Mouse (Mus musculus): Measurements from ENCODE around the gene Gm20479. TPM values are rescaled to one million over a fixed set of nuclear protein-coding genes. Genes with fewer than 3 reads are reported as not detected.
A peak's percentile ranks its signal among the peaks of the same experiment; 100 is the strongest.

The Gm20479 gene
- polyA plus RNA-seq, 1 experiment from 2014 or later: not detected

DNA sequence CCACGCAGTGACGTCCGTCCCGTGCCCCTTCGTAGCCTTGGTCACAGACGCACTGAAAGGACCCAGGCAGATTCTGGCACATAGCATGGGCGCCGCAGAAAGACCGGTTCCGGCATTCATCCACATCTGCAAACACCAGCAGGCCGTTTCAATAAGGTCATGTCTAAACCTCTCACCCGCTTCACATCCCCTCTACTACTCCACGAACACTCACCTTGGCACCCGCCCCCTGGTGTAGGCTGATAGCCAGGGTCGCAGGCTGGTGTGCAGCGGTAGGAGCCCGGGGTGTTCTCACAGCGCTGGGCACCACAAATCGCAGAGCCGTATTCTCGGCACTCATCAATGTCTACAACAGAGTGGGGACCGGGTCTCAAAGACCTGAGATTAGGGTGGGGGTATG, 37.8 kb downstream of the Gm20479 start:
- 91% methylated on average over 22 of the region's 22 CpGs for WGBS
- Histone ChIP-seq H3K36me3 (replicated peaks) (no peaks in the 10 kb centered on the region), H3K4me3 (no peak overlapping the region), H3K9me3 (peaks cover 2% of the 10 kb centered on the region; the same call in 1 of the 2 replicates), H3K27me3 (replicated peaks; ENCODE audit: low read depth, poor library complexity, severe bottlenecking) (peaks cover 40% of the 10 kb centered on the region), H3K27ac (replicated peaks) (no peak overlapping the region), H3K4me1 (peaks cover 13% of the 10 kb centered on the region)
- no peak for DNase-seq (ENCODE audit: low spot score)

DNA sequence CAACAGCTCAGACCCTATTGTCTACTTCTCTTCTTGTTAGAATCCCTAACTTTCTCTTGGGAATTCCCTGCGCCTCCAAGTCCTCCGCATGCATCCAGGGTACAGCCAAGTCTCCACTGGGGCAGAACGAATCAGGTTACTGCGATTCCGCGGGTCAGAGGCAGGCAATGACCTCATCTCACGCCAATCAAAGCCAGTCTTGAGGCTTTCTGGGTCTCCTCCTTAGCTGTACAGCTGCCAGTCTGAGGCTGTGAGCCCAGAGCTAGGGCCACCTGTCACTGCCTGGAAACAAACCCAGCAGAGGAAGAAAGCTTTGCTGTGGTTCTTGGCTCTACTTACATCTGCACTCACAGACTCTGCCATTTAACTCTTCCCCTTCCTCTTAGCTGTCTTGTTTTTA, 41.3 kb downstream of the Gm20479 start:
- Histone ChIP-seq H3K9me3 (peaks cover 20% of the 10 kb centered on the region), H3K4me3 (no peak overlapping the region), H3K27ac (replicated peaks) (no peak overlapping the region), H3K36me3 (replicated peaks) (no peaks in the 10 kb centered on the region; the same call in 1 of the 2 replicates), H3K27me3 (replicated peaks; ENCODE audit: low read depth, poor library complexity, severe bottlenecking) (peaks cover 18% of the 10 kb centered on the region), H3K4me1 (peaks cover 7% of the 10 kb centered on the region)
- peak; percentile 49 for DNase-seq (ENCODE audit: low spot score)
- 33% methylated on average over 7 of the region's 7 CpGs for WGBS

DNA sequence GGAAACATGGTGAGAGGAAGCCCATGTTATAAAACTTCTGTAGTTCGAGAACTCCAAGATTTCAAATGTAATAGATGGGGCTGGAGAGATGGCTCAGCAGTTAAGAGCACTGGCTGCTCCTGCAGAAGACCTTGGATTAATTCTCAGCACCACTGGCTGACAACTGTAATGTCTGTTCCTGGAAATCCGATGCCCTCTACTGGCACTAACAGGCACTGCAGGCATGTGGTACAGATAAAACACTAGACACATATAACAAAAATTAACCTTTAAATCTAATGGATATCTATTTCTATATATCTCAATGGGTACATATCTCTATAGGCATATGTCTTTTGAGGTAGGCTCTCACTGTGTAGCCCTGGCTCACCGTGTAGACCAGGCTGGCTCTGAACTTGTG, 42.8 kb downstream of the Gm20479 start:
- no peaks in the 10 kb centered on the region; the same call in 1 of the 2 replicates for H3K36me3 ChIP-seq (replicated peaks)
- H3K4me3 ChIP-seq: no peak overlapping the region
- no peak overlapping the region for H3K27ac ChIP-seq (replicated peaks)
- H3K9me3 ChIP-seq: peaks cover 20% of the 10 kb centered on the region
- WGBS: 90% methylated on average over 3 of the region's 3 CpGs
- H3K27me3 ChIP-seq (replicated peaks; ENCODE audit: low read depth, poor library complexity, severe bottlenecking): peaks cover 28% of the 10 kb centered on the region
- DNase-seq (ENCODE audit: low spot score): no peak
- H3K4me1 ChIP-seq: peaks cover 15% of the 10 kb centered on the region

DNA sequence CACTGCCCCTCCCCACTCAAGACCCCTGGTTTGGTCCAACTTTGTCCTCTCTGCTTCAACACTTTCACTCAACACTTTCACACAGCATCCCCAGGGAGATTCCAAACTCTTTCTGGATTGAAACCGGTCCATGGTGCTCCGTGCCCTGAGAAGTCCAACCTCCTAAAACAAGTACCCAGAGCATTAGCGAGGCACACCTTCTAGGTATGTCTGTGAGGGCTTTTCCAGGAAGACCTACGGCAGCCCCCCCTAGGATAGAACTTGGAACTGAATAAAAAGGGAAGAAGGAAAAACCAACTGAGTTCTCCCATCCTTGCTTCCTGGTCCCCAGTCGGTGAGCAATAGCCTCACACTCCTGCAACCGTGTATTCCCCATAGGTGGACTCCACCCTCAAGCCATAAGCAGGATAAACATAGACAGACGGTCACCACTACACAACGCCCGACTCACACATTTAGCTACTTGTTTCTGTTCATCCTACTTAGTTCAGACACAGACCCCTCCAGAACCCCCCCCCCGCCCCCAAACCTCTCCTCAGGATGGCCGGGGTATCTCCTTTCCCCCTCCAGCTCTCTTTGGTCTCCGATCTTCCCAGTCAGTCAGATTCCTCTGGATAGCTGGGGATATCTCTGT, 45.5 kb downstream of the Gm20479 start:
- peaks cover 41% of the 10 kb centered on the region for H3K27me3 ChIP-seq (replicated peaks; ENCODE audit: low read depth, poor library complexity, severe bottlenecking)
- H3K27ac ChIP-seq (replicated peaks): no peak overlapping the region
- no peak for DNase-seq (ENCODE audit: low spot score)
- H3K9me3 ChIP-seq: peaks cover 20% of the 10 kb centered on the region
- no peaks in the 10 kb centered on the region; the same call in 1 of the 2 replicates for H3K36me3 ChIP-seq (replicated peaks)
- no peak overlapping the region for H3K4me3 ChIP-seq
- peaks cover 32% of the 10 kb centered on the region for H3K4me1 ChIP-seq
- 91% methylated on average over 12 of the region's 12 CpGs for WGBS

DNA sequence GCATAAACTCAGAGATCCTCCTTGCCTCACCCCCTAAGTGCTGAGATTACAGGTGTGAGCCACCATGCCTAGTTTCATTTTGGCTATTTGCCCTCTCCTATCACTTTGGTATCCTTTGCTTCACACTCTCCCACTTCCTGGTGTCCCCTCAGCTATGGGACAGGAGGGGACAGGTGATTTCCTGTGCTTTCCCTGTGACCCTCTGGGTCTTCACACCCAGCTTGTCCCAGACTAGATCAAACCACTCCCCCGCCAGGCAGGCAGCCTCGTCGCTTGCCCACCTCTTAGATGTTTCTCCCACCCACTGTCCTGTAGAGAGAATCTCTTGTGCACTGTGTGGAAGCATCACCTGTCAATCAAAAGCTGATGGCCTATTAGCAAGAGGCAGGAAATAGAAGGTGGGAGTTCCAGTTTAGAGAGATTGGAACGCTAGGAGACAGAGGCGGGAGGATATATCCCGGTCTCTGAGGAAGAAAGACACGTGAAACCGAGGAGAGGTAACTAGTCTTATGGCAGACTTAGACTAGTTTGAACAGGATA, 46.2 kb downstream of the Gm20479 start:
- Histone ChIP-seq H3K27ac (replicated peaks) (no peak overlapping the region), H3K27me3 (replicated peaks; ENCODE audit: low read depth, poor library complexity, severe bottlenecking) (peaks cover 41% of the 10 kb centered on the region), H3K36me3 (replicated peaks) (no peaks in the 10 kb centered on the region; the same call in 1 of the 2 replicates), H3K4me3 (no peak overlapping the region), H3K4me1 (peaks cover 29% of the 10 kb centered on the region), H3K9me3 (peaks cover 20% of the 10 kb centered on the region)
- 45% methylated on average over 8 of the region's 8 CpGs for WGBS
- no peak for DNase-seq (ENCODE audit: low spot score)

DNA sequence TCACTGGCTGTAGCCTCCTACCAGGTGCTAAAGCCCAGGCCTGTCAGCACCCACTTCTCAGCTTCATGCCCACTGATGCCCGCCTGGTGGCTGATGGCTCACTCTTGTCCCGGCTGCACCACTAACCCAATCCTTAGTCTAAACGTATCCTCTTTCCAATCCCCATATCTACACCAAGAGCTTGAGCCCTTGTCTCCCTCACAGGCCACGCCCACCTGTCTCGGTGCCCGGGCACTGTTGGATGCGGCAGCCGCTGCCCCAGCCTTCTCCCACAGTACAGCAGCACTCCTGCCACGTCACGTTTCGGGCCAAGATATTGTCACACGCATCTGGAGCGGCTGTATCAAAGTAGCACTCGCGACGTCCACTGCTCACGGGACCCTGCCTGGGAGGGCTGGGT, 46.9 kb downstream of the Gm20479 start:
- H3K4me1 ChIP-seq: peaks cover 26% of the 10 kb centered on the region
- no peak overlapping the region for H3K27ac ChIP-seq (replicated peaks)
- H3K9me3 ChIP-seq: peaks cover 20% of the 10 kb centered on the region
- no peak for DNase-seq (ENCODE audit: low spot score)
- WGBS: 7% methylated on average over 17 of the region's 17 CpGs
- H3K4me3 ChIP-seq: peak overlapping the region; percentile 49
- H3K36me3 ChIP-seq (replicated peaks): no peaks in the 10 kb centered on the region; the same call in 1 of the 2 replicates
- H3K27me3 ChIP-seq (replicated peaks; ENCODE audit: low read depth, poor library complexity, severe bottlenecking): peaks cover 44% of the 10 kb centered on the region

DNA sequence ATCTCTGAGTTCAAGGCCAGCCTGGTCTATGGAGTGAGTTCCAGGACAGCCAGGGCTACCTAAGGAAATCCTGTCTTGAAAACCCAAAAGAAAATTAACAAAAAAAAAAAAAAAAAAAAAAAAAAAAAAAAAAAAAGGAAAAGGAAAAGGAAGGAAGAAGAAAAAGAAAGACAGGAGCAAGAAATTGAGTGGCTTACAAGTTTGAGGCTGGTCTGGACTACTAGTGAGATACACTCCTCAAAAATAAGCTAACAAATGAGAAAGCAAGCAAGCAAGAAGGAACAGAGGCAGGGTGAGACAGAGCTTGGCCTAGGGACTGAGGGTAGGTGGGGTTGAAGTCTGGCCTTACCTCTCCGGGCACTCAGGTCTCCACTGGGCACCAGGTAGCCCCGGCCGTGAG, 47.4 kb downstream of the Gm20479 start:
- no peak overlapping the region for H3K27ac ChIP-seq (replicated peaks)
- DNase-seq (ENCODE audit: low spot score): no peak
- peaks cover 26% of the 10 kb centered on the region for H3K4me1 ChIP-seq
- H3K4me3 ChIP-seq: no peak overlapping the region
- 32% methylated on average over 3 of the region's 3 CpGs for WGBS
- H3K36me3 ChIP-seq (replicated peaks): no peaks in the 10 kb centered on the region; the same call in 1 of the 2 replicates
- H3K27me3 ChIP-seq (replicated peaks; ENCODE audit: low read depth, poor library complexity, severe bottlenecking): peaks cover 48% of the 10 kb centered on the region
- H3K9me3 ChIP-seq: peaks cover 20% of the 10 kb centered on the region

DNA sequence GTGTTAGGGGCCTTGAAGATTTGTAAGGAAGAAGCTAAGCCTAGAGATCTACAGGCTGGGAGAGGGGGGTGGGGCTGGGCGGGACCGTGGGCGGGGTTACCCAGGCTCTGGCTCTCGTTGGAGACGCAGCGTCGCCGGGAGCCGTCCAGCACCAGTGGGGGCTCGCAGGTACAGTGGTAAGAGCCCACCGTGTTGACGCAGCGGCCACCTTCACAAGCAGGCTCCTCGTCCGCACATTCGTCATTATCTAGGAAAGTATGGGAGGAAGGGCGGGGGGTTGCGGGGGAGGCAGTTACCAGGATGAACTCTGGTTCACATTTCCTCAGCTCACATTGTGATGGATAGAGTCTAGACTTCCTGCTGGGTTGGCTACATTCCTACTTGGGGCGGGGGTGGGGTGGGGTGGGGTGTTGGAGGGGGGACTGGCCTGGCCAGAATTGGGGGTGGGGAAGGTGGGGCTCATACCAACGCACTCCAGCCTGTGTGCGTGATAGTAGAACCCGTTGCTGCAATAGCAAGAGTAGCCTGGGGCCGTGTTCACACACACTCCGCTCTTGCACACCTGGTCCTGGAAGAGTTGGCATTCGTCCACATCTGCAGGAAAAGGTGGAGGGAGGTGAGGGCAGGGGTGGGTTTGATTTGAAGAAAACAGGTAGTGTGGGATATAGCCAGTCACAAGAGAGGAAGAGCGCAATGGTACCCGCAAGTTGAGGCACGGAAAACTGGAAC, 48.2 kb downstream of the Gm20479 start:
- H3K27ac ChIP-seq (replicated peaks): no peak overlapping the region
- H3K9me3 ChIP-seq: peaks cover 13% of the 10 kb centered on the region
- H3K4me3 ChIP-seq: peak overlapping the region; percentile 52
- WGBS: 7% methylated on average over 28 of the region's 28 CpGs
- peak; percentile 65 for DNase-seq (ENCODE audit: low spot score)
- H3K4me1 ChIP-seq: peaks cover 26% of the 10 kb centered on the region
- H3K27me3 ChIP-seq (replicated peaks; ENCODE audit: low read depth, poor library complexity, severe bottlenecking): peaks cover 56% of the 10 kb centered on the region
- H3K36me3 ChIP-seq (replicated peaks): no peaks in the 10 kb centered on the region; the same call in 1 of the 2 replicates

DNA sequence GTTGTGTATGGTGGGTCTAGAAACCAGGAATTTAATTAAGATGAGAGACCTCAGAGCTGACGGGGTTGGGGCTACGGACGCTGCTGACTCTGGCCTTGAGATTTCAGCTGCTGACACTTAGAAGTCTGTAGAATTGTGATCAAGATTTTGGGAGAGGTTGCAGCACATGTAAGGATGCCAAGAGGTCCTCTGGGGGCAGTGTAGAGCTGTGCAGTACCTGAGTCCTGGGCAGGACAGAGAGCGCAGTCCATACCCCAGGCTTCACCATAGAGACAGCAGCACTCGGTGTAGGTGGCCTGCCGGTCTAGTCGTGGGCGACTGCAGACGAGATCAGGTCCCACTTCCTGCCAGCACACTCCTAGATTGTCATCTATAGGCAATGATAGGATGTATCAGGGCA, 49.7 kb downstream of the Gm20479 start:
- Histone ChIP-seq H3K36me3 (replicated peaks) (no peaks in the 10 kb centered on the region), H3K27ac (replicated peaks) (no peak overlapping the region), H3K4me3 (no peak overlapping the region), H3K9me3 (no peaks in the 10 kb centered on the region), H3K27me3 (replicated peaks; ENCODE audit: low read depth, poor library complexity, severe bottlenecking) (peaks cover 67% of the 10 kb centered on the region), H3K4me1 (peaks cover 26% of the 10 kb centered on the region)
- WGBS: 59% methylated on average over 9 of the region's 9 CpGs
- no peak for DNase-seq (ENCODE audit: low spot score)

DNA sequence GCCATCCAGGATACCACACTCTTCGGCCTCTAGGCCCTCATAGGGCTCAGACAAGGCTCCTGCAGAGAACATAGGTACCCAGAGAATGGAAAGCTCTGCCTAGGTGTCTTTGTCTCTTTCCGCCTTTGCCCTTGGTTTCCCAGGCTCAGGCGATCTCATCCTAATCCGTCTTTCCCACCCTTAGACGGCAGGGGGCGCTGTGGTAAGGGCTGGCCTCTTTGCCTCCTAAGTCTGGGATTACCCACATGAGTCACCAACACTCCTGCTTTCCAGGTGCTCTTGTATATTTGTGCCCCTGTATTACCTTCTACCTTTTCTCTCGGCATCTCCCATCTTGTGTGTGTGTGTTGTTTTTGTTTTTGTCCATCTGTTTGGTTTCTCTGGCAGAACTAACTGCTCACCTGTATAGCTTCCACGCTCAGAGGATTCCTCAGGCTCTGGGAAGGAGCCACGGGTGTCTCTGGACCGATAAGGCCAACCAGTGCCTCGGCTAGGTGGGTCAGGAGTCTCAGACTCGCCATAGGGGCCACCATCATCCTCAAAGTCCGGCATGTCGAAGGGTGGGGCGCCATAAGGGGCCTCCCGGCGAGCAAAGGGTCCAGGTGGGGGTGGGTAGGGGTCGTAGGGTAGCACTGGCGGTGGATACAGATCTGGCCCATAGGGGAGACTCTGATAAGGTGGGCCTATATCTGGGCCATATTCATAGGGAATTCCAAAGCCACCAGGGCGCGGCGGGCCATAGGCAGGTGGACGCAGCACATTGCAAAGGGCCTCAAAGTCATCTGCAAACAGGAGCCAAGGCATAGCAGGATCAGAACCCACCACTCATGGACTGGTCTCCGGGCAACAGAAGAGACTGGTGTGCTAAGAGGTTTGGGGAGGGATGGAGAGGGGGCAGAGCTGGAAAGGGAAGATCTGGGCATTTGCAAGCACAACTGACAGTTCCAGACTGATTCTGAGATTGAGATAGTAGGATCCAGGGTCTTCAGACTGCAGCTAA, 50.8 kb downstream of the Gm20479 start:
- peak; percentile 59 for DNase-seq (ENCODE audit: low spot score)
- peaks cover 26% of the 10 kb centered on the region for H3K4me1 ChIP-seq
- 77% methylated on average over 24 of the region's 24 CpGs for WGBS
- no peaks in the 10 kb centered on the region for H3K36me3 ChIP-seq (replicated peaks)
- H3K27ac ChIP-seq (replicated peaks): no peak overlapping the region
- peaks cover 59% of the 10 kb centered on the region for H3K27me3 ChIP-seq (replicated peaks; ENCODE audit: low read depth, poor library complexity, severe bottlenecking)
- no peak overlapping the region for H3K4me3 ChIP-seq
- no peaks in the 10 kb centered on the region for H3K9me3 ChIP-seq

DNA sequence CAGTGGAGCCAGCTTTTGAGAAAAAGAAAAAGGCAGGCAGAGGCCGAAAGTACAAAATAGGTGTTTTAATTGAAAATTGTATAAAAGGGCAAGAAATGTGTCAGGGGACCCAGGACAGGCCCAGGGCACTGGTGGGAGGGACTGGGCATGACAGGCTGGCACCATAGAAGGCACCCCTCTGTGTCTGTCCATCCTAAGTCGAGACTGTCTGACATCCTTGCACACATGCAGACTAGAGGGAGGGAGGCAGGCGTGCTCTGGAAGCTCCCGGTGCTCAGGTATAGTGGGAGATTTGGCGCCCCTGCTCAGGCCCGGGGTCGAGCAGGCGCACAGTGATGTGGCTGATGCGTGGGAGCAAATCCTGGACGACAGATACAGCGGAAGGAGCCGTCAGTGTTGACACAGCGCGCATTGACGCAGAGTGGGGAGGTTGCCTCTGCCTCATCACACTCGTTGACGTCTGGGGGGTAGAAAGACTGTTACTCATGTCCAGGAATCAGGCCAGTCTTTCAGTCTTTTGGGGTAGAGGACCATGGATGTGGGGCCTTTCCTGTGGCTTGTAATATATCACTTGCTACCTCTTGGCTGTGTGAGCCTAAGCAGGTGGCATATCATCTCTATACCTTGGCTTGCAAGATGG, 52.0 kb downstream of the Gm20479 start:
- 89% methylated on average over 17 of the region's 17 CpGs for WGBS
- Histone ChIP-seq H3K36me3 (replicated peaks) (no peaks in the 10 kb centered on the region), H3K27ac (replicated peaks) (no peak overlapping the region), H3K4me1 (peaks cover 22% of the 10 kb centered on the region), H3K4me3 (no peak overlapping the region), H3K9me3 (no peaks in the 10 kb centered on the region), H3K27me3 (replicated peaks; ENCODE audit: low read depth, poor library complexity, severe bottlenecking) (peaks cover 47% of the 10 kb centered on the region)
- DNase-seq (ENCODE audit: low spot score): no peak
